Mouse (Mus musculus): ENCODE results near the gene Auts2.

Gene Auts2

DNA sequence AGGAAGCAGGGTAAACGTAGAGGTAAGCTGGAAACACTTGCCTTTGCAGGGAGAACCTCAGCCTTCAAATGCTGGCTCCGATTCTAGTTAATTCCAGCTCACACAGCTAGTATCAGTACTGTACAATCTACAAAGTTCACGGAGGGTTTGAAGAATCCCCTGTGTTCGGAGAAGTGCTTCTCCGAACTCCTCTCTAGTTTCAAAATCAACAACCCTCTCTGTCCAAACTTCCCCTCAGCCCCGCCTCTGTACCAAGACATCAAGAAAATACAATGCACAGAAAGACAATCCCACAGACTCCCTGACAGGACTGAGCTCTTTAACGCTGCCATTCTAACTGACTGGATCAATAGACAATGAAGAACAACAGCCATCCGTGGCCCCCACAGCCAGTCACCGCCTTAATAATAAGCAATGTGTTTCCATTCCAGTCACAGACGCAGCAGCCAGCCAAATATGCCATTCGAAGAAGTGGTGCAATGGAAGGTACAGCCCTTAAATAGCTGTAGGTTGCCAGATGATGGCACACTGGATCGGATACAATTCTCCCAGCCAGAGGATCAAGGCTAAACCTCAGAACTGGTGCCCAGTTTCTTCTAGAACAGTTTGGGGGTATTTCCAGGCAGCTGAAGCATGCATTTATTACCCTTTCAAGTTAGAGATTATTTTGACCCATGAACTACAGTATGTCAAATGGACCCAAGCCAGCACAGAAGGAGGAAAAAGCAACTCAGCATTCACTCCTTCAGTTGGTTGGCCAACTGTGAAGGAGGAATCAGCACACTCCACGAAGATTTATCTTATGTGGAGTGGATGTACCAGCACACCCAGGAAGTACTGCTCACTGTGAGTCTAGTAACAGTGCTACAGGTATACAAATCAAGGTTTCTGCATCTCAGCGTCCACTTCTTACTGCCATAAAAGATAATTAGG, 151.0 kb downstream of the Auts2 start:
- no peak for DNase-seq (ENCODE audit: low spot score in 2 of 2)

DNA sequence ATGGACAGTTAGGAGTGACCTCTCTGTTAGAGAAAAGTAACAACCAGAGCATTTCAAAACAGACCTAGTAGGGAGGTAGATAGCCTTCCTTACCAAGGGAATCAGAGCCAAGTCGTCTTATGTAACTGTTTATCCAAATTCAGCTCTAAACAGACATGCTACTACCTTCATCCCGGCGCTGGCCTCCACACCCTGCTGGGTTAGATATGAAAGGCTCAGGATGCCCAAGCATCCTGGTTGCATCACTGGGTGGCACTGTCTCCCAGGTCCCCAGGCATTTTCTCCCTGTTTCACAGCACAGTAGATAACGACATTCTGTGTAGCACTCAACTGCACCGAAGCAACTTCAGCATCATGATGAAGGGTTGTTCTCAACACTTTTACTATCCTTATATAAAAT, 154.4 kb downstream of the Auts2 start:
- no peak for DNase-seq (ENCODE audit: low spot score in 2 of 2)

DNA sequence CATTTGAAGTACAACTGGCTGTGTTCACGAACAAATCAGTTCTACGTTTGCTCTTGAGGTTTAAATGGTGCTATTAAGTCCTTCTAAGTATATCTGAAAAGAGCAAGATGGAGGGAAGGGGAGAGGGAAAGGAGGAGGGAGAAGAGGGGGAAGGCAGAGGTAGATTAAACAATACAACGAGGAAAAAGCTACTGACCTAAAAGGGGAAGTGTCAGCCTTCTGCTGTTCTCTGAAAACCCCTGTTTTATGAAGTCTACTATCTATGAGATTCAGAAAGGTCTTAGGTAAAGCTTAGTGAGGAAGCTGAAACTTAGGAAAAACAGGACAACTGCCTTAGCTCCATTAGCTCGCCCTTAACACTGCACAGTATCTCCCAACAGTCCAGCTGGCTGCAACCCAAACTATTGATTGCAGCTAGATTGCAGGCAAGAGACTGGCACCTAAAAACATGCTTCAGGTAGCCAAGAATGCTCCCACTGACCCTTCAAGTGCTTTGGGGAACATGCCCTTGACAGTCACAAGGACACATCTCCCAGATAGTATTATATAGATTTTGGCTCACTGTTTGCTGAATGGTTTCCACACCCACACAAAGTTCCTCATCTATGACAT, 157.8 kb downstream of the Auts2 start:
- no peak for DNase-seq (ENCODE audit: low spot score in 2 of 2)

DNA sequence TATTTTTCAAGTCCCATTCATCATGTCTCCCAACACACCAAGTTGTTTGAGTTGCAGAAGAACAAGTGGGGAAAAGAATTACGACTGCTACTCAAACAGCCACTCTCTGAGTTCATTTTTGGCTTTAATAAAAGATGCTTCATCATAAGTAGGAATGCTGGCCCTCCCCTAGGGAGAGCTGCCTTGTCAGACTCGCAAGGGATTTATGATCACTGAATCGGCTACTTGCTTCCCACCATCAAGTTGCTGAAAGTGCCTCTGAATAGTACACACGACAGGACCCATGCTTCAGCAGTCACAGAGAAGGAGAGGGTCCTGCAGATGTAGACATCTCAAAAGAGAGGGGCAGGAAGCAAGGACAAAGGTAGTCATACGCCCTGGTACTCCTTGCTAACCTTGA, 162.9 kb downstream of the Auts2 start:
- no peak for DNase-seq (ENCODE audit: low spot score in 2 of 2)

DNA sequence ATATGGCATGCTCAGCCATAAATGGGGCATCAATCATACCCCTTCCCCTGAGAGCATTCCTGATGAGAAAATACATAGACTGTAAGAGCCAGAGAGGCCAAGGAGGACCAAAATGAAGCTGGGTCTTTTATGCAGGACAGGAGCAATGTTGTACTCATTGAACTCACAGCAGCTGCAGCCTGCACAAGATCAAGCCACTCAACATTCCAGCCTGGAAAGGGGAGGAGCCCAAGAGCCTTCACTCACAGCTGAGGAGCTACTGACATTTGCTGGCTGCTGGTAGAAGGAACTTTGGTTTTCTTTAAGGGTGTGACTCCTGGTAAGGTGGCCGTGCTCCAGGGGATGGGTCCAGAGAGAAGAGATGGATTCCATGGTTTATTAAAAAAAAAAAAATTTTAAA, 164.2 kb downstream of the Auts2 start:
- DNase-seq (ENCODE audit: low spot score in 2 of 2) = no peak

DNA sequence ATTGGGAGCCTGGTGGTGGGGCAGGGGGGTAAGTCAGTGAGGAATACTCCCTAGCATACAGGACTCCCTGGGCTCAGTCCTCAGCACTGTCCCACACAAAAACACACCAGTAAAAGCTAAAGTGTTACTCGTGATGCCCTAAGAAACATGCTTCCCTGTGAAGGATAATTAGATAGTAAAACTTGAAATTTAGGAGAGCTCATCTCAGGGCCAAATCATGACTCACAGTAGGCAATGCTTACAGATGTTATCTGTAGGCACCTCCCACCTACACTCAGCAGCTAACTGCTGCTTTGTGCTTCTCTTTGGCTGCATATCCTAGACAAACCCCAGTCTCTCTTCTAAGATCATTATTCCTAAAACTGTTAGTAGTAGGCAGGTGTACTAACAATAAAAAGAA, 168.0 kb downstream of the Auts2 start:
- DNase-seq (ENCODE audit: low spot score in 2 of 2) = no peak

DNA sequence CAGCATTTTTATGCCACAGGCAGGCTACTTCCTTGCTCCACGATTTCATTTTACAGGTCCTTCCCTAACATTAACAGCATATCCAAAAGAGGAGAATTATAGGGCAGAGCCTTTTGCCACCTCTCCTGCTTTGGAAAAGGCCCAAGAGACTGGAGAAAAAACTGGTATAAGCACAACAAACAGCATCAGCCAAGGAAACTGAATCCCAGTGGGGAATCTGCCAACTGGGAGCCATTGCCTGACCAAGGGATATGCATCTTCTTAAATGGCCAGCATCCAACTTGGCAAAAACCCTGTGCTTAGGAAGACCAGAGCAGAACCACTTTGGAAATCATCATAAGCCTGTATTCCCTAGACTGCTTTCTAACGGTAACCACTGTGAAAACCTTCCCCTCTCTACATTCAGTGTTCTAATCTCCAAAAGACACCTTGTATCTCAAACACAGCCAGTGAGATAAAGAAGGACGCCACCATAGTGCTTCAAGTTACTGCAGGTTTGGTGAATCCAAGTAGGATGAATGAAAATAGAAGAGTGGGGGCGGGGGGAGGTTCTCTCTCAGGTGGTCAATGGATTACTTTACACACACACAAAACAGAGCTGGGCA, 169.6 kb downstream of the Auts2 start:
- no peak for DNase-seq (ENCODE audit: low spot score in 2 of 2)

DNA sequence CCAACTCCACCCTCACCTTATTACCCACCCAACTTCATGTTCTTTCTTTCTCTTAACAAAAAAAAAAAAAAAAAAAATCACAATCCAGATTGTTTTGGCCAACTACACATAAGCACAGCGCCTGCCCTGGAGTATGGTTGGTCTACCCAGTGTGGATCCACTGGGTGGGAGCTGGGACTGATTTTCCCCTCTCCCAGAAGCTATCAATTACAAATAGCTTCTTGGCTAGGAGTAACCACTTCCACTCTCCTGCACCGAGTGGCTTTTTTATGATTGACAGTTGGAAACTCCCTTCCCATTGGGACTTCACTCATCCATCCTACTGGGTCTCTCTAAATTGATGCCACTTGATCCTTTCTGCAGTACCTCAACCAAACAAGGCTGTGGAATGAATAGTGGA, 170.5 kb downstream of the Auts2 start:
- no peak for DNase-seq (ENCODE audit: low spot score in 2 of 2)

DNA sequence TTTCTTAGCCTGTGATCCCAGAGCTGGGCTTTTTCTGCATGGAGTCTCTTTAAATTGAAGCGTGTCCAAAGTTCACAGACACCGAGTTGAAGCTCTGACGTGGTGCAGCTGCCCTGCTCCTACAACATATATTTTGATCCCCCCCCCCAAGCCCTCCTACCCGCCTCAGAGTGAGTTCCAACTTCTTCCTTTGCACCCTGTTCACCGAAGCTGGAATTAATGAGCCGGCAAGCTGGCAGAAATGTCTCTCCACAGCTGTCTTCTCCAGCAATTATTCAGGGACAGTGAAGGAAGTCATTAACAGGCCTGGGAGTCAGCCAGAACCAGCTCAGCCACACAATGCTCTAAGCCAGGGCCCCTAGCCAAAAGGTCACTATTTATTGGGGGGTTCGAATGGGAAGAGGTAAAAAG, 174.5 kb downstream of the Auts2 start:
- DNase-seq (ENCODE audit: low spot score in 2 of 2) = no peak

DNA sequence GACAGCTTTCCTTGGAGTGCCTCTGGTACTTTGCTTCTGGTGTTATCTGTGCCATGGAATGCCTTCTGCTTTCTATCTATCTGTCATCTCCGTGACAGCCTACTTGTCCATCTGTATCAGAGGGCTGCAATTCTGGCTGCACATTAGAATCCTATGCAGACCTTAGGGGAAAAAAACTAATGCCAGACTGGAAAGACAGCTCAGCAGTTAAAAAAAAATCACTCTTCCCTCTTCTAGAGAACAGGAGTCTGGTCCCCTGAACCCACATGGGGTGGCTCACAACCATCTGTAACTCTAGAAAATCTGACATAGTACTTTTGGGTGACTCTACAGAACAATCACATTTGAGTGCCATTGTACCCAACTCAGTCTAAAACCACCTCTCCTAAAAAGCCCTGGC, 181.9 kb downstream of the Auts2 start:
- no peak for DNase-seq (ENCODE audit: low spot score in 2 of 2)

DNA sequence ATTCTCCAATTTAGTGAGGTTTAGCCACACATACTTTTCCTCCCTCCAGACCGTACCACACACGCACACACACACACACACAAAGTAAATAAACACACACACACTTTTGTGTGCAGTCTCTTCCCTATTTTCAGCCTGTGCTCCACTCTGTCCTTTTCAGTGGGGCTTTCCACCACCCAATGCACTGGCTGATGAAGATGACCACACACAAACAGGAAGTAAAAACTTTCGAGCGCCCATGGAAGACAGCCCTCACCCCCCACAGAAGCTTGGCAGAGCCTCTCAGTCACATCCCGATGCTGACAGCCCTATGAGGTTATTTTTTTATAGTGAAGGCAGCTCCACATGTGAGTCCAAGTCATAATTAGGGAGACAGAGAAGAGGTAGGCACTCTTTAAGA, 185.4 kb downstream of the Auts2 start:
- no peak for DNase-seq (ENCODE audit: low spot score in 2 of 2)

DNA sequence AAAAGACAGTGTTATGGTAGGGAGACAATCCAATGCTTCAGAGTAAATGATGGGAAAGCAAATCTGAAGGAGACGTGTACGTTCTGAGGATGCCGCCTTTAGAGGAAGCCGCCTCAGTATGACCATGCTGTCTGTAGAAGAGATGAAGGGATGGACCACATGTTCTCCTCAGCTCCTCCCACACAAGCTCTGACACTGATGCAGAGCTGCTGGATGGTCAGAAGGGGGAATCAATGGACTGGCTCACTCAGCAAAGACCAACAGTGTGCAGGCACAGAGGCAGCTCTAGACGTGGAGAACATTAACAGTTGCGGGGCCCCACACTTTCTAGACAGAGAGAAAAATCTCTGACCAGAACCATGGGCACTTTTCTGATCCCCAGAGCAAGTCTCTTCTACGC, 187.2 kb downstream of the Auts2 start:
- no peak for DNase-seq (ENCODE audit: low spot score in 2 of 2)

DNA sequence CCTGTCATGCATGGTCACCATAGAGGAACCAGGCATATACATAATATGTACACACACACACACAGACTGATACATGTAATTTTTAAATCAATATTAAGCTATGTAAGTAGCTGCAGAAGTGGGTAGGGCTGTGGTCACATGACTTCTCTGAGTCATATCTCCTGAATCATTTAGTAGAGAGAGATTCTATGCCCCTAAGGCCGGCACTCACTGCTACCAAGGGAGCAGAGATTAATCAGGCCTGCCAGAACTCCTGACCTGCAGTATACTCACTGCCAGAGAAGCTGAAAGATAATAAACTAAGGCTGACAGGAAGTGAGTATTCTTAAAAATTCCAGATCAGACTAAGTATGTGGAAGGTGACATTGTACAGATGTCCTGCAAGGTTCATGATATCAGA, 190.7 kb downstream of the Auts2 start:
- DNase-seq (ENCODE audit: low spot score in 2 of 2) = no peak

DNA sequence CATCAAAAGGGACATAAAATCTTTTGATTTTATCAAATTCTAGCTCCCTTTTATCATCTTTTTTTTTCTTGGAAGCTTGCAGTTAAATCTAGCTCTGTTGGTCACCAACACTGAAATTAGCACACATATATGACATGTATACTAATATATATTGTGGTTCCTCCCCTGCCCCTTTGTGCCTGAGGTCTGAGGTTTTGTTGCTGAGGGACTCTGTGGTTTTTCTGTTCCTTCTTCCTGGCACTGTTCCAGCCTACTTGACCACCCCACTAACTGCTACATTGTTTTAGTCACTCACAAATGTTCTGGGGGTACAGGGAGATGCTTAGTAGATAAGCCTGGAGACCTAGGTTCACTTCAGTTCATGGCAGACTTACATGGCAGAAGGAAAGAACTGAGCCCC, 192.0 kb downstream of the Auts2 start:
- no peak for DNase-seq (ENCODE audit: low spot score in 2 of 2)

DNA sequence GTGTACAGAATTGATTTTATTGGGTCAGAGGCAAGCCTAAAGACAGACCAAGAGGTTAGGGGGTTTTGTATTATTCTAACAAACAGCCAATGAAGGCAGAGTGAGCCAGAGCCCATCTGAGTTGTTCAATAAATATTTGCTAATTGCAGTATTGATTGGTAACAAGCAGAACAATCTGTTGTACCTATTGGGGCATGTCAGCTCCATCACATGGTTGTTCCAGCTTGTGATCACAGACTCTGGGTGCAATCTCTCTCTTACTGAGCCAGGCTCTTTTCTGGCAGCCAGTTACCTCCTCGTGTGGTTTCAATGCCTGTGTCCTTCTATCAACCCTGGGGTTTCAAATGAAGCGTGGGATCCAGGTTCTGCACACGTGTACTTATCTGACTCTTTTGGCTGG, 201.8 kb downstream of the Auts2 start:
- DNase-seq (ENCODE audit: low spot score in 2 of 2) = no peak

DNA sequence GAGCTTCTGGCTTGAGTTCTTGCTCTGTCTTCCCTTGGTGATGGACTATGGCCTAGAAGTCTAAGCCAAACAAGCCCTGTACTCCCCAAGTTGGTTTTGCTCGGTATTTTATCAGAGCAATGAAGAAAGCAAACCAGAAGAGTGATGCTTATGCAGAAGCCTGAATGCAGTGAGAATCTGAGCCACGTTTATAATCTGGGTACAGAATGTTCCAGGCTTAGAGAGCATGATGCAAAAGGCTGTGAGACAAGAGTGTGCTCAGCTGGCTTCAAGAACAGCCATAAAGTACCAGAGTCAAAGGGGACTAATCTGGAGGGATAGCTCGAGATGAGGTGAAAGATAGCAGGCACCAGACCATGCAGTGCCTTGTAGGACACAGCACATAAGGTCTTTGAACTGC, 205.5 kb downstream of the Auts2 start:
- DNase-seq (ENCODE audit: low spot score in 2 of 2) = no peak

DNA sequence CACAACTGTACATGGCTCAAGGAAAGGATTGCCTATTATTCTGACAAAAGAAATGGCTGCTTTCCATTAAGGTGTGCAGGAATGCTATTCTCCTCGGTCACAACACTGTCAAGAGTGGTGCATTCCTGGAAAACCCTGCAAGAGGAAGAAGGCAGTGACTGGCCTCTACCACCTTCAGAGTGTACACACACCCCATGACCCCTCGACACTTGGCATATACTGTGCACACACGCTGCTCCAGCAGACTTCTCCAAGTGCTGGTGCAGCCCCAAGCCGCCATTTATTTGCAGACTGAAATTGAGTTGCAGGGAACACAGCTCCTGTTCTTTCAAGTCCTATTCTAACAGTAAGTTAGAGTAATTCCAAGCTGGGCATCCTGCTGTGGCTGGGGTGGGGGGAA, 207.4 kb downstream of the Auts2 start:
- no peak for DNase-seq (ENCODE audit: low spot score in 2 of 2)

DNA sequence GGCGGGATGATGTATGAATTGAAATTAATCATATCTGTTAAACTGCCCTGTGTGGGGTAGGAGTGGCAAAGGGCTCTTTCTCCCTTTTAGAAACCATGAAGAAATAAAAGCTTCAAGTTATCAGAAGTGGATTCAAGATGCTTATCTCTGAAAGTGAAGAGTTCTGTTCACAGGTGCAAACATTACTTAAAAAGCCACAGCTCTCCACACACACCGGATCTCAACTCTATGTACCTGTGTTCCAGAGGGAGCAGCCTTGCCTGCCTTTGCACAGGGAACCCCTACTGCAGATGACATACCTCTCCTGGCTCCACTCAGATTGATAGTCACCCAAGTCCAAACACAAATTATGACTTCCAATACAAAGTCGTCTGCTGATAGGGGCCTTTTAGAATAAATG, 208.3 kb downstream of the Auts2 start:
- DNase-seq (ENCODE audit: low spot score in 2 of 2) = no peak

DNA sequence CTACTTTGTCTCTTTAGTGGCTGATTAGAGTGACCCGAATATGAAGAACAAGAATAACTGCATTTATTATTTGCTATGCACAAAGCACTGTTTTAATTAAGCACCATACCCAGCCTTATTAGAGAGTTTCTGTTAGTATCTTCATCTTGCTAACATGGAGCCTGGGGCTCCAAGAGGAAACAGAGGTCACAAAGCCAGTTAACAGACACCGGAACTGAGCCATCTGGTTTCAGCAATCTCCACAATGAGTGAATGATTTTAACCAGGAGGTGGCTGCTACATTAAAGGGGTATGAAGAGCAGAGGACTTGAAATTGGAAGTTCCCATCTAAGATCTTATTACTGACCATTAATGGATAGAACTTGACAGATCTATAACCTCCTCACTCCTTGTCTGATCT, 209.4 kb downstream of the Auts2 start:
- no peak for DNase-seq (ENCODE audit: low spot score in 2 of 2)

DNA sequence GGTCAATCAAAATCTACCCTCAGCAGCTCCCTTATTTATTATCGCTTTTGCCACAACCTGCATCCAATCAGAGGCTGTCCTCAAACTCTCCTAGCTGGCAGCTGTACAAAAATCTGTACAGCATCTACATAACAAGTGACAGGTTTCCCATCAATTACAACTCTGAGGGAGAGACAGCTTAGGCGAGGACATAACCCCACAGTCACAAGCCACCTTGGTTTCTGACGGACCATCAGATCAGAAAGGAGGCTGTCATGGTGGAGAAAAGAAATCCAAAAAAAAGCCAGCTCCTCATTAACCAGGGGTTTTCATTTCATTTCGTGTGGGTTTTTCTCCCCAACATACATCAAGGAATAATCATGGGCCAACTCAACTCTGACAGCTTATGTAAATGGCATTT, 210.6 kb downstream of the Auts2 start:
- no peak for DNase-seq (ENCODE audit: low spot score in 2 of 2)

DNA sequence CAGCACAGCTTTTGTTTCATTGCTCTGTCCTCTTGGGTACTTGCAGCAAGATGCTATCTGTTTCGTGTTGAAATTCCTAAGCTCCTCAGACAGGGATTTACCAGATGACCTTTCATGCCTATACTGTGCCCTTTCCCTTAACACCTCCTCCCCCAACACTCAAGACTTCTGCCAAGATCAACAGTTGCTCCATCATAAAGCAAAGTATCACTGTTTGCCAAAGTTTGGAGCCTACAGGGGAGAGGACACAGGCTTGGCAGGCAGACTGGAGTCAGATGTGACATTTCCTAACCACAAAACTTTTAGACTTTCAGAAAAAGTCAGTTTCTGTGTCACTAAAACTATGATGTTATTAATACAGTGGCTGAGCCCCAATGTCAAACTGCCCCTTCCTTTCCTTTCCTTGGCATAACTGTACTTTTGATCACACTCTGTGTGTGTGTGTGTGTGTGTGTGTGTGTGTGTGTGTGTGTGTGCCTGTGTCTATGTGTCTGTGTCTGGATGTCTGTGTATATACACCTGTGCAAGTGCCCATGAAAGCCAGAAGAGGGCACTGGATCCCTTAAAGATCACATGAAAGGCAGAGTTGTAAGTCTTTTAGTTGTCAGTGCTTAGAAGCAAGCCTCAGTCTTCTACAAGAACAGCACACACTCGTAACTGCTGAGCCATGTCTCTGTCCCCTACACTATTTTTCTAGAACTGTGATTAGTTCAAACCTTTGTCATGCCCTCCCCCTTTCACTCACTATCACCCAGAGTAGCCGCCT, 213.8 kb downstream of the Auts2 start:
- DNase-seq (ENCODE audit: low spot score in 2 of 2) = no peak

DNA sequence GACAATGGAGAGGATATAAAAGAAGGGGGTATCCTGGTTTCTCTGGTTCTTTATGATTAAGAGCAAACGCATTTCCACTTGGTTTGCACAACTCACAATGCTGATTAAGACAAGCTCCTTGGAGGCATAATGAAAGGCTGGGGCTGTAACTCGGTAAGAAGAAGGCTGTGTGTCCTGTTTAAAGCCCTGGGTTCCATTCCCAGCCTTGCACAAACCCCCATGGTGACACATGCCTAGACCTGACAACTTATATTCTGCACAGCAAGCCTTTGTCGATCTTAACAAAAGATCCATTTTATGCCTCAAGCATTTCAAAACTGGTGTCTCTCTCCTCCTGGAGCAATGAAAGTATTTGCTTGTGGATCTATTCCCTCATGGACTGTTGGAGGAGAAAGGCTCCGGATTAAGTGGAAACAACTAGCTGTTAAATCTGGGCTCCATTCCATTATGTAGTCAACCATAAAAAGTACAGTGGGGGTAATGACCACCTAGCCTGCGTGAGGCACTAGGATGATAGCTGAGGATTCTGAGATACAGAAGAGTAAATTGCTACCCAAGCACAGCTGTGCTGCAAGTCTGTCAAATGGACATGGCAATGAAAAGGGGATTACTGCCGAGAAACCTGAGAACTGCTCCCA, 218.8 kb downstream of the Auts2 start:
- DNase-seq (ENCODE audit: low spot score in 2 of 2) = no peak
